Mouse (Mus musculus): Measurements from ENCODE around the gene Ift122.
"Not testable (repeated sequence)": the region's sequence is repeated elsewhere in the genome, so short reads cannot be mapped to it uniquely, and the experiment has no call there.

The Ift122 gene

GRCm38 (mm10) chr6:115846640-115847411 is 6.4 kb upstream of the Ift122 start:
- DNase-seq (ENCODE audit: low read depth, low spot score), result no peak

- no peak for DNase-seq (ENCODE audit: low read depth, low spot score)
These were observed 4.5 kb upstream of the Ift122 start for GRCm38 (mm10) chr6:115848598-115849304.

- no peak for DNase-seq (ENCODE audit: low read depth, low spot score)
These were observed 702 bp upstream of the Ift122 start for GRCm38 (mm10) chr6:115852446-115853090.

GRCm38 (mm10) chr6:115853985-115854384 is 715 bp downstream of the Ift122 start:
- DNase-seq (ENCODE audit: low read depth, low spot score), result no peak

GRCm38 (mm10) chr6:115854432-115854831 is 1.2 kb downstream of the Ift122 start:
- no peak for DNase-seq (ENCODE audit: low read depth, low spot score)

GRCm38 (mm10) chr6:115855733-115856360 is 2.6 kb downstream of the Ift122 start:
- no peak for DNase-seq (ENCODE audit: low read depth, low spot score)

GRCm38 (mm10) chr6:115856361-115856745 is 3.1 kb downstream of the Ift122 start:
- DNase-seq (ENCODE audit: low read depth, low spot score), result no peak

GRCm38 (mm10) chr6:115859258-115859657 is 6.0 kb downstream of the Ift122 start:
- no peak for DNase-seq (ENCODE audit: low read depth, low spot score)

GRCm38 (mm10) chr6:115860027-115860556 is 6.8 kb downstream of the Ift122 start:
- no peak for DNase-seq (ENCODE audit: low read depth, low spot score)

GRCm38 (mm10) chr6:115863340-115863841 is 10.1 kb downstream of the Ift122 start:
- DNase-seq (ENCODE audit: low read depth, low spot score), result no peak

GRCm38 (mm10) chr6:115865246-115865645 is 12.0 kb downstream of the Ift122 start:
- DNase-seq (ENCODE audit: low read depth, low spot score), result no peak

GRCm38 (mm10) chr6:115867157-115867556 is 13.9 kb downstream of the Ift122 start:
- DNase-seq (ENCODE audit: low read depth, low spot score), result not testable (repeated sequence)

GRCm38 (mm10) chr6:115871318-115871717 is 18.0 kb downstream of the Ift122 start:
- not testable (repeated sequence) for DNase-seq (ENCODE audit: low read depth, low spot score)

- DNase-seq (ENCODE audit: low read depth, low spot score), result no peak
These were observed 24.0 kb downstream of the Ift122 start for GRCm38 (mm10) chr6:115877239-115877638.

- no peak for DNase-seq (ENCODE audit: low read depth, low spot score)
These were observed 25.4 kb downstream of the Ift122 start for GRCm38 (mm10) chr6:115878694-115879093.

GRCm38 (mm10) chr6:115879736-115880135 is 26.5 kb downstream of the Ift122 start:
- DNase-seq (ENCODE audit: low read depth, low spot score), result no peak

GRCm38 (mm10) chr6:115880751-115881150 is 27.5 kb downstream of the Ift122 start:
- DNase-seq (ENCODE audit: low read depth, low spot score), result no peak

- DNase-seq (ENCODE audit: low read depth, low spot score), result no peak
These were observed 30.7 kb downstream of the Ift122 start for GRCm38 (mm10) chr6:115884018-115884417.

- DNase-seq (ENCODE audit: low read depth, low spot score), result no peak
These were observed 33.6 kb downstream of the Ift122 start for GRCm38 (mm10) chr6:115886894-115887293.

GRCm38 (mm10) chr6:115888296-115888695 is 35.0 kb downstream of the Ift122 start:
- DNase-seq (ENCODE audit: low read depth, low spot score), result no peak

- peak; percentile 84 for DNase-seq (ENCODE audit: low read depth, low spot score)
These were observed 37.3 kb downstream of the Ift122 start for GRCm38 (mm10) chr6:115890601-115891000.

- DNase-seq (ENCODE audit: low read depth, low spot score), result no peak
These were observed 37.8 kb downstream of the Ift122 start for GRCm38 (mm10) chr6:115891061-115891460.
